Mouse (Mus musculus): ENCODE data around the gene Sipa1l3. TPM values are rescaled to one million over a fixed set of nuclear protein-coding genes. Genes with fewer than 3 reads are reported as not detected.
A peak's percentile ranks its signal among the peaks of the same experiment; 100 is the strongest.

Gene Sipa1l3
- total and polyA plus RNA-seq, 3 experiments = 8.9 to 10.7 (median 9.1) TPM

- WGBS = 86% methylated on average over 17 of the region's 17 CpGs
- Histone ChIP-seq H3K9ac (ENCODE audit: low read depth, low read length) (no peak overlapping the region), H3K27me3 (ENCODE audit: control insufficient read depth, insufficient read depth, low read length) (no peaks in the 10 kb centered on the region), H3K4me1 (ENCODE audit: control insufficient read depth, insufficient read depth, low read length) (no peaks in the 10 kb centered on the region; the same call in 1 of the 2 replicates), H3K27ac (no peak overlapping the region), H3K79me2 (replicated peaks; ENCODE audit: control insufficient read depth, insufficient read depth, low read length) (no peaks in the 10 kb centered on the region), H3K4me3 (no peak overlapping the region), H3K36me3 (ENCODE audit: control insufficient read depth, insufficient read depth, low read length) (no peaks in the 10 kb centered on the region)
- no peak for DNase-seq
- TF ChIP-seq CTCF (IDR thresholded peaks at IDR 0.05) (no peak), EP300 (IDR thresholded peaks at IDR 0.05; ENCODE audit: insufficient read depth, low read depth, low read length) (no peak), POLR2A (IDR thresholded peaks at IDR 0.05; ENCODE audit: insufficient read depth, low read depth, low read length) (no peak)
- intact Hi-C loops (cut with DNase I) = no loop called here
Observed at GRCm38 (mm10) chr7:29387524-29388068, 130.8 kb downstream of the Sipa1l3 start.

- H3K9ac ChIP-seq (ENCODE audit: low read depth, low read length) = no peak overlapping the region
- H3K4me3 ChIP-seq = no peak overlapping the region
- H3K27me3 ChIP-seq (ENCODE audit: control insufficient read depth, insufficient read depth, low read length) = no peaks in the 10 kb centered on the region
- intact Hi-C loops (cut with DNase I) = no loop called here
- no peaks in the 10 kb centered on the region; the same call in 1 of the 2 replicates for H3K4me1 ChIP-seq (ENCODE audit: control insufficient read depth, insufficient read depth, low read length)
- H3K27ac ChIP-seq = no peak overlapping the region
- TF ChIP-seq POLR2A (IDR thresholded peaks at IDR 0.05; ENCODE audit: insufficient read depth, low read depth, low read length) (no peak), EP300 (IDR thresholded peaks at IDR 0.05; ENCODE audit: insufficient read depth, low read depth, low read length) (no peak), CTCF (IDR thresholded peaks at IDR 0.05) (no peak)
- 95% methylated on average over 13 of the region's 13 CpGs for WGBS
- no peaks in the 10 kb centered on the region for H3K36me3 ChIP-seq (ENCODE audit: control insufficient read depth, insufficient read depth, low read length)
- no peak for DNase-seq
- no peaks in the 10 kb centered on the region for H3K79me2 ChIP-seq (replicated peaks; ENCODE audit: control insufficient read depth, insufficient read depth, low read length)
Observed at GRCm38 (mm10) chr7:29386349-29386748, 132.1 kb downstream of the Sipa1l3 start.

- 93% methylated on average over 10 of the region's 10 CpGs for WGBS
- intact Hi-C loops (cut with DNase I) = no loop called here
- no peaks in the 10 kb centered on the region for H3K27me3 ChIP-seq (ENCODE audit: control insufficient read depth, insufficient read depth, low read length)
Observed at GRCm38 (mm10) chr7:29385791-29386190, 132.7 kb downstream of the Sipa1l3 start.

GRCm38 (mm10) chr7:29383255-29383654, 135.2 kb downstream of the Sipa1l3 start:
- DNase-seq = peak; percentile 80 to 90
- H3K4me1 ChIP-seq (ENCODE audit: control insufficient read depth, insufficient read depth, low read length) = no peaks in the 10 kb centered on the region; the same call in 1 of the 2 replicates
- H3K27ac ChIP-seq = no peak overlapping the region
- H3K9ac ChIP-seq (ENCODE audit: low read depth, low read length) = no peak overlapping the region
- TF ChIP-seq POLR2A (IDR thresholded peaks at IDR 0.05; ENCODE audit: insufficient read depth, low read depth, low read length) (no peak), EP300 (IDR thresholded peaks at IDR 0.05; ENCODE audit: insufficient read depth, low read depth, low read length) (peak; percentile 62; the same call in 1 of the 2 replicates), CTCF (IDR thresholded peaks at IDR 0.05) (peak; percentile 98)
- intact Hi-C loops (cut with DNase I) = loop anchor here (1.0 kb wide), 1 partner anchor 139 kb away; no protein-coding TSS in a partner anchor
- H3K79me2 ChIP-seq (replicated peaks; ENCODE audit: control insufficient read depth, insufficient read depth, low read length) = no peaks in the 10 kb centered on the region
- WGBS = 25% methylated on average over 10 of the region's 10 CpGs
- H3K27me3 ChIP-seq (ENCODE audit: control insufficient read depth, insufficient read depth, low read length) = no peaks in the 10 kb centered on the region
- H3K36me3 ChIP-seq (ENCODE audit: control insufficient read depth, insufficient read depth, low read length) = no peaks in the 10 kb centered on the region
- H3K4me3 ChIP-seq = no peak overlapping the region

More at GRCm38 (mm10) chr7:29385791-29386190, 132.7 kb downstream of the Sipa1l3 start:
- Histone ChIP-seq H3K4me3 (no peak overlapping the region), H3K27ac (no peak overlapping the region), H3K79me2 (replicated peaks; ENCODE audit: control insufficient read depth, insufficient read depth, low read length) (no peaks in the 10 kb centered on the region), H3K4me1 (ENCODE audit: control insufficient read depth, insufficient read depth, low read length) (no peaks in the 10 kb centered on the region; the same call in 1 of the 2 replicates), H3K36me3 (ENCODE audit: control insufficient read depth, insufficient read depth, low read length) (no peaks in the 10 kb centered on the region), H3K9ac (ENCODE audit: low read depth, low read length) (no peak overlapping the region)
- no peak for DNase-seq
- TF ChIP-seq EP300 (IDR thresholded peaks at IDR 0.05; ENCODE audit: insufficient read depth, low read depth, low read length) (no peak), POLR2A (IDR thresholded peaks at IDR 0.05; ENCODE audit: insufficient read depth, low read depth, low read length) (no peak), CTCF (IDR thresholded peaks at IDR 0.05) (no peak)

- WGBS = 94% methylated on average over 7 of the region's 7 CpGs
- Histone ChIP-seq H3K36me3 (ENCODE audit: control insufficient read depth, insufficient read depth, low read length) (no peaks in the 10 kb centered on the region), H3K4me1 (ENCODE audit: control insufficient read depth, insufficient read depth, low read length) (no peaks in the 10 kb centered on the region; the same call in 1 of the 2 replicates), H3K27ac (no peak overlapping the region), H3K27me3 (ENCODE audit: control insufficient read depth, insufficient read depth, low read length) (no peaks in the 10 kb centered on the region), H3K4me3 (no peak overlapping the region), H3K79me2 (replicated peaks; ENCODE audit: control insufficient read depth, insufficient read depth, low read length) (no peaks in the 10 kb centered on the region), H3K9ac (ENCODE audit: low read depth, low read length) (no peak overlapping the region)
- no peak for DNase-seq
- intact Hi-C loops (cut with DNase I) = no loop called here
- TF ChIP-seq CTCF (IDR thresholded peaks at IDR 0.05) (no peak), EP300 (IDR thresholded peaks at IDR 0.05; ENCODE audit: insufficient read depth, low read depth, low read length) (no peak)
Observed at GRCm38 (mm10) chr7:29381466-29382040, 136.9 kb downstream of the Sipa1l3 start.

GRCm38 (mm10) chr7:29374054-29374453, 144.4 kb downstream of the Sipa1l3 start:
- TF ChIP-seq EP300 (IDR thresholded peaks at IDR 0.05; ENCODE audit: insufficient read depth, low read depth, low read length) (no peak), POLR2A (IDR thresholded peaks at IDR 0.05; ENCODE audit: insufficient read depth, low read depth, low read length) (no peak), CTCF (IDR thresholded peaks at IDR 0.05) (no peak)
- Histone ChIP-seq H3K79me2 (replicated peaks; ENCODE audit: control insufficient read depth, insufficient read depth, low read length) (no peaks in the 10 kb centered on the region), H3K27ac (no peak overlapping the region), H3K4me1 (ENCODE audit: control insufficient read depth, insufficient read depth, low read length) (no peaks in the 10 kb centered on the region), H3K4me3 (no peak overlapping the region), H3K27me3 (ENCODE audit: control insufficient read depth, insufficient read depth, low read length) (no peaks in the 10 kb centered on the region), H3K9ac (ENCODE audit: low read depth, low read length) (no peak overlapping the region), H3K36me3 (ENCODE audit: control insufficient read depth, insufficient read depth, low read length) (no peaks in the 10 kb centered on the region)
- intact Hi-C loops (cut with DNase I) = no loop called here
- 77% methylated on average over 6 of the region's 6 CpGs for WGBS
- no peak for DNase-seq

All from heart, adult 2 months (tissue).